Mouse (Mus musculus): ENCODE measurements around the gene Gm8356. TPM values are rescaled to one million over a fixed set of nuclear protein-coding genes. Genes with fewer than 3 reads are reported as not detected.
"Not testable (repeated sequence)": the region's sequence is repeated elsewhere in the genome, so short reads cannot be mapped to it uniquely, and the experiment has no call there.

The Gm8356 gene
- not detected for total RNA-seq (2021)
- long read RNA-seq, experiment 1, result 0 reads
- long read RNA-seq, experiment 2, result 0 reads

DNA sequence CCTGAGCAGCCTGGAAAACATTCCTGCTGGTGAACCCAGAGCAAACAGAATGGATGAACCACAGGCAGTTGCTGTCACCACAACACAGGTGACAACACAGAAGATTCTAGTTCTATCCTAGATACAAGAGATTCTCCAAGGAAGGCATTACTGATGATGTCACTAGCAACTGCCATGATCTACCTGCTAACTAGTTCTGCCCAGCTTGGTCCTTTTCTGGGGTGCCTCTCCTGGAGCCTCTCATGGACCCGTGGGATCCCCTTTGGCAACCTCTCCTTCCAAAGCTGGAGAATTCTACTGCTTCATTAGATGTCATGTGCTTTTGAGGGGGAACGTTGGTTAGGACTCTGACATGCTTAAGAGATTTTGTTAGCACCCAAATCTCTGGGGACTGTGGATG is at the start of gene Gm8356:
TSS of gene Gm8356 (minus strand) at position 101 of the 400 bp plus-strand sequence.
- intact Hi-C loops (cut with DNase I), result not testable (repeated sequence)

GRCm38 (mm10) chr14:6486331-6486730 is 50.8 kb downstream of the Gm8356 start:
- DNase-seq; H3K27ac ChIP-seq; intact Hi-C loops (cut with DNase I); H3K4me3 ChIP-seq: not testable (repeated sequence)

More for the DNA sequence above, at the start of gene Gm8356:
- H3K4me3 ChIP-seq, DNase-seq, H3K27ac ChIP-seq: not testable (repeated sequence)

- H3K27ac ChIP-seq; DNase-seq; H3K4me3 ChIP-seq; intact Hi-C loops (cut with DNase I): not testable (repeated sequence)
Measured at GRCm38 (mm10) chr14:6485541-6485940, 51.5 kb downstream of the Gm8356 start.

GRCm38 (mm10) chr14:6482126-6482525 is 55.0 kb downstream of the Gm8356 start:
- intact Hi-C loops (cut with DNase I); DNase-seq; H3K27ac ChIP-seq; H3K4me3 ChIP-seq: not testable (repeated sequence)

Other genes with a start within 250 kb of the Gm8356 start
- not detected for gene Gm21103, start 232.4 kb downstream of the Gm8356 start, total RNA-seq (2021)
- not detected for gene Gm3618, start 193.6 kb downstream of the Gm8356 start, total RNA-seq (2021)
- not detected for gene Gm16440, start 147.0 kb downstream of the Gm8356 start, total RNA-seq (2021)
- under 1 TPM in 1 of 2 experiments, not detected in 1; 0.42 TPM for gene Gm3591, start 124.8 kb downstream of the Gm8356 start, total RNA-seq (2021)
- gene Gm3594, start 92.7 kb downstream of the Gm8356 start, total RNA-seq (2021), result not detected
- under 1 TPM in 1 of 2 experiments, not detected in 1; 0.14 TPM for gene Gm3629, start 53.3 kb upstream of the Gm8356 start, total RNA-seq (2021)
- gene Gm3460, start 85.1 kb upstream of the Gm8356 start, total RNA-seq (2021), result not detected
- gene Gm10251, start 146.9 kb upstream of the Gm8356 start, total RNA-seq (2021), result not detected
- gene Gm8050, start 183.0 kb upstream of the Gm8356 start, total RNA-seq (2021), result not detected
- gene Gm3636, start 205.0 kb upstream of the Gm8356 start, total RNA-seq (2021), result 1 to 10 TPM in 1 of 2 experiments, under 1 TPM in 1; 0.18 to 2.1 TPM
- gene Gm8362, start 237.1 kb upstream of the Gm8356 start, total RNA-seq (2021), result not detected

All from gastrocnemius, adult 2 months (tissue).